Mouse (Mus musculus) mature B cell (primary cell): ENCODE measurements around the gene Il9r.
"Not testable (repeated sequence)": the region's sequence is repeated elsewhere in the genome, so short reads cannot be mapped to it uniquely, and the experiment has no call there.

Source experiments
- in situ Hi-C: fragments of 300-500 bp; cut with MboI; formaldehyde crosslinking; loops from 2 replicates; pipeline ENCODE4 v1.14.3; 2019

Il9r gene

GRCm38 (mm10) chr11:32226124-32226871 lies 26.2 kb upstream of the Il9r start, which contains the start of gene Mpg:
Gene Mpg, plus strand, starts transcription at chr11:32226505.
- in situ Hi-C loops: no loop called here

GRCm38 (mm10) chr11:32225222-32226104 lies 25.4 kb upstream of the Il9r start:
- in situ Hi-C loops: no loop called here

- in situ Hi-C loops: no loop called here
Observed at GRCm38 (mm10) chr11:32224468-32225139, 24.5 kb upstream of the Il9r start.

- in situ Hi-C loops: no loop called here
Observed at GRCm38 (mm10) chr11:32223297-32223967, 23.4 kb upstream of the Il9r start.

- in situ Hi-C loops: no loop called here
Observed at GRCm38 (mm10) chr11:32222570-32223194, 22.6 kb upstream of the Il9r start.

GRCm38 (mm10) chr11:32221951-32222409 lies 21.9 kb upstream of the Il9r start, which contains the start of gene Rhbdf1:
Gene Rhbdf1, minus strand, starts transcription at chr11:32222300.
- in situ Hi-C loops: no loop called here

GRCm38 (mm10) chr11:32221225-32221950 lies 21.3 kb upstream of the Il9r start:
- in situ Hi-C loops: no loop called here

- in situ Hi-C loops: no loop called here
Observed at GRCm38 (mm10) chr11:32220607-32221224, 20.6 kb upstream of the Il9r start.

GRCm38 (mm10) chr11:32219287-32219686 lies 19.2 kb upstream of the Il9r start:
- in situ Hi-C loops: no loop called here

GRCm38 (mm10) chr11:32218501-32219050 lies 18.5 kb upstream of the Il9r start:
- in situ Hi-C loops: no loop called here

- in situ Hi-C loops: no loop called here
Observed at GRCm38 (mm10) chr11:32216851-32217250, 16.8 kb upstream of the Il9r start.

- in situ Hi-C loops: no loop called here
Observed at GRCm38 (mm10) chr11:32215372-32216162, 15.5 kb upstream of the Il9r start.

- in situ Hi-C loops: no loop called here
Observed at GRCm38 (mm10) chr11:32210623-32211022, 10.5 kb upstream of the Il9r start.

GRCm38 (mm10) chr11:32205058-32205873 lies 5.2 kb upstream of the Il9r start, which contains the start of gene Snrnp25:
Gene Snrnp25, plus strand, starts transcription at chr11:32205415.
- in situ Hi-C loops: no loop called here

GRCm38 (mm10) chr11:32201922-32202685 lies 2.0 kb upstream of the Il9r start:
- in situ Hi-C loops: no loop called here

- in situ Hi-C loops: not testable (repeated sequence)
Observed at GRCm38 (mm10) chr11:32200992-32201391, 913 bp upstream of the Il9r start.

GRCm38 (mm10) chr11:32199230-32199629 lies 849 bp downstream of the Il9r start:
- in situ Hi-C loops: no loop called here
